Mouse (Mus musculus) kidney, adult 11 months (tissue): ENCODE data around the gene Uchl1.
A peak's percentile ranks its signal among the peaks of the same experiment; 100 is the strongest.

Experiments
- DNase-seq: peaks from one replicate; pipeline ENCODE4 v3.0.0; 2022

The Uchl1 gene

DNA sequence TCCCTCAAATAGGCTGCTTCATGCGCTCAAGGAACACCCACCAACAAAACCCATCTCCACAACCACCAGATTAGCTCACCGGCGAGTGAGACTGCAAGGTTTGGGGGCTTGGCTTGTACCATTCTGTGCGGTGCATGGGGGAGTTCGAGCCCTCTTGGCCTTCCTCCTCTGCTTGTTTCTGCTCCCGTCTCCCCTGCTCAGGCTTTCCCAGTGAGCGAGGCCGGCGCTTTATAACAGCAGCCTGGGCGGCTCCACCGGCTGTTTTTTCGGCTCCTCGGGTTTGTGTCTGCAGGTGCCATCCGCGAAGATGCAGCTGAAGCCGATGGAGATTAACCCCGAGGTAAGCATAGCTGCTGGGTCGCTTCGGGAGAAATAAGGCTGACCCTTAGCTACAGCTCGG, at the start of gene Uchl1:
Uchl1 (plus strand) TSS at position 109 of the 400 bp plus-strand sequence.
- peak; percentile 37 for DNase-seq

DNA sequence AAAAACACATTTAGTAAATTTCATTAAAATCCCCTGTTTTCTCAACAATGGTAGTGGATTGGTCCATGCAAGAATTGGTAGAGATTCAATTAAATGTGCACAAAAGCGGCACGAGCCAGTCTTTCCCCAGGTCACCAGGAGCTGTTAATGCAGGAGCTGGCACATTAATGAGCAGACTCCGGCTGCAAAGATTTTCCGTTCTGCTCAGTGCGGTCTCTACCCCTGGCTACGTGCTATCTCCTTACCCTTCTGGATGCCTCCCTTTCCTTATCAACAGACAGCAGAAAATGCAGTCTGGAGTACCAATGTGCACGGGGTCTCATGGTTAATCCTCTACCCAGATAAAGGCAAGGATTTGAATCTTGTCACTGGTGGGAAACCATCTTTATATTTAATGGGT, 48.1 kb upstream of the Uchl1 start:
- no peak for DNase-seq

DNA sequence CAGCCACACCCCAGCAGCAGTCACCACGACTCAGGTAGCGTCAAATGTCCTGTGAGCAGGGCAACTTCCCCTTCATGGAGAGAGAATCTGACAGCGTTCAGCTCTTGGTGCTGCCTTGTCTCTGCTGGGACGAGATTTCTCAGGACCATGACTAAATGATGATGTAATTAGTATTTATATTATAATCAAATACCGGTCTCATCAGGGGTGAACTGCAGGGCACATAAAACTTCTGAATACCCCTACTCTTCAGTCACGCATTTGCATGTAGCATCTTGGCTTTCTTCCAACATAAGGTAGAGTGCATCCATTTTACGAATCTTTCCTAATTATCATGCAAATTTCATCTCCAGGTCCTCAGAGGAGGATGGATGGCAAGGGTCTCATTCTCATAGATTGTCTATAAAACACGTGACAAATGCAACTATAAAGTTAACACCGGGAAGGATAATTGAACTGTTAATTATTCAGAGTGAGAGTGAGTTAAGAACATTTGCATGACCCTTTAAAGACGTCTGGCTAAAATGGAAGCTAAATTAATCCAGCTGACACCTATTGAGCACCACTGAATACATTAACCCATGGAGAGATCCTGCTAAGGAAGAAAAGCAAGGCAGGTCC, 40.3 kb upstream of the Uchl1 start:
- no peak for DNase-seq

DNA sequence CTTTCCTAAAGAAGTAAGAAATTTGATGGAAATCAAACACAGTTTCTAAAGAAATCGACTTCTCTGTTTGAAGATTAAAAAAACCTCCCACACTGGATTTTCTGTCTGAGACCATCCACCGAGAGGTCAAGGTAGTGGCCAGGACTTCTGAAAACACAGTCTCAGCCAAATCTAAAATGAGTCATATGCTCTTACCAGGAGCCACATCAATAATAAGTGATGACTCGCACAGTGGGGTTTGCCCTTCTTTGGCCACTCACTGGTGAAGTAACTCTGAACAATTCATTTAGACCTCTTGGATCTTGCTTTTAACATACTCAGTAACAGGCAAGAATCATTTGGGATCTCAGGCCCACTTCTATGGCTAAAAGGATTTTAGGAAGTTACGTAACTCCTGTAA, 33.7 kb upstream of the Uchl1 start:
- no peak for DNase-seq

DNA sequence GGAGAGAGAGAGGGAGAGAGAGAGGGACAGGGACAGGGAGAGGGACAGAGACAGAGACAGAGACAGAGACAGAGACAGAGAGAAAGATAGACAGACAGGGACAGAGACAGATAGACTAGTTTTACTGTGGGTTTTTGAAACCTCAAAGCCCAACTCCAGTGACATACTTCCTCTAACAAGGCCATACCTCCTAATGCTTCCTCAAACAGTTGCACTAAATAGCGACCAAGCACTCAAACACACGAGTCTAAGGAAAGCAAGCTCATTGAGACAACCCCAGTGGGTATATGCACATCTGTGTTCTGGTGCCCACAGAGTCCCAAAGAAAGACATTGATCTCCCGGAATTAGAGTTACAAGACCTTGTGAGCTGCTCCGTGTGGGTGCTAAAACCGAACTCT, 32.6 kb upstream of the Uchl1 start:
- no peak for DNase-seq

DNA sequence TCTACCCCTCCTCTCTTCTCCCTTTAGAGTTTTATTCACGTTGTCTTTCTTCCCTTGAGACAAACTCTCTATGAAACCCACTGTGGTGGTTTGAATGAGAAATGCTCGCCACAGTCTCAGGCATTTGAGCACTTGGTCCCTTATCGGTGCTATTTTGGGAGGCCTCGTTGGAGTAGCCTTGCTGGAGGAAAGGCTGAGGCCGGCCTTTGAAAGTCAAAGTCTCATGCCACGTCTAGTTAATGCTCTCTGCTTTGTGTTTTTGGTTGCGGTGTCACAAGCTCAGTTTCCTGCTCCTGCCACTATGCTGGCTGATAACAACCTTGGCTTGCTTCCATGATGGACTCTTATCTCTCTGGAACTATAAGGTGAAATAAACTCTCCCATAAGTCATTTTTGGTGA, 28.4 kb upstream of the Uchl1 start:
- no peak for DNase-seq

DNA sequence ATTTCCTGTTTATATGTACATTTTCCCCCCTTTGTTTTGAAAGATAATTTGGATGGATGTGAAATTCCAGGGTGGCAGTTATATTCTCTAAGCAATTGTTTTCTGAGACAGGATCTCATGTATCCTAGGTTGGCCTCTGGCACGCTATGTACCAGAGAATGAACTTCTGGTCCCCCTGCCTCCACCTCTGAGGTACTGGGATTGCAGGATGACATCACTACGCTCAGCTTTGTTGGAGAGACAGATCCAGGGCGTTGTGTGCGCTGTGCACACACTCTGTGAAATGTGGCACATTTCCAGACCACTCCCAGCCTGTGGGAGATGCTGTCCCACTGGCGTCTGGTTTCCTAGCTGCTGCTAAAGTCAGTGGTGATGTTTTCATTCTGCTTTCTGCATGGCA, 21.7 kb upstream of the Uchl1 start:
- peak; percentile 65 for DNase-seq

DNA sequence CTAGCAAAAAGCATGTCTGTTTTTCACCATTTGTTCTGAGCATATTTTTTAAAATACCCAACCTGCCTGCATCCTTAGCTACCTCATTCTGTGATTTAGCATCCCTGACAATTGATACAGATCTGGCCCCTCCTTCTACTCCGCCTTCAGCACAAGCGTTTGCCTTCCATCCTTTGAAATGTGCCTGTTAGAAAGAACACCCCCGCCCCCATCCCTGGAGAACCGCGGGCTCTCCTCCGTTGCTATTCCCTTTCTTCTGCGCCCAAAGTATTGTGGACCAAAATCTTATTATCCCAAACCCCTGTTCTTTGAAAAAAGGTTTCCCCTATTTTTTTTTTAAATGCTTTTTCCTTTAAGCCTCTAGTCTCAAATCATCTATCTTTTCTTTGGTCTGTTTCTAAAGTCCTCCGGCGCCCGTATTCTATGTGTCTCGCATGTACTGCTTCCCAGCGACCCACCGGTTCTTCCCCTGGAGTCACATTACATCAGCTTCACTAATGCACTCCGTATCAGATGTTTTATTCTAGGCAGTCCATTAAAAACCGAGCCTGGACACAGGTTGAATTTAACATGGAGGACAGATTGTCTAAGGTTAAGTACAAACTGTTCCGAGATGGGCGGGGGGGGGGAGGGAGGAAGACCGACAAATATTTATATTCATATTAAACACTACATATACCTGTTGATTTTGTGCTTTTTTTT, 551 bp upstream of the Uchl1 start:
- DNase-seq: no peak

DNA sequence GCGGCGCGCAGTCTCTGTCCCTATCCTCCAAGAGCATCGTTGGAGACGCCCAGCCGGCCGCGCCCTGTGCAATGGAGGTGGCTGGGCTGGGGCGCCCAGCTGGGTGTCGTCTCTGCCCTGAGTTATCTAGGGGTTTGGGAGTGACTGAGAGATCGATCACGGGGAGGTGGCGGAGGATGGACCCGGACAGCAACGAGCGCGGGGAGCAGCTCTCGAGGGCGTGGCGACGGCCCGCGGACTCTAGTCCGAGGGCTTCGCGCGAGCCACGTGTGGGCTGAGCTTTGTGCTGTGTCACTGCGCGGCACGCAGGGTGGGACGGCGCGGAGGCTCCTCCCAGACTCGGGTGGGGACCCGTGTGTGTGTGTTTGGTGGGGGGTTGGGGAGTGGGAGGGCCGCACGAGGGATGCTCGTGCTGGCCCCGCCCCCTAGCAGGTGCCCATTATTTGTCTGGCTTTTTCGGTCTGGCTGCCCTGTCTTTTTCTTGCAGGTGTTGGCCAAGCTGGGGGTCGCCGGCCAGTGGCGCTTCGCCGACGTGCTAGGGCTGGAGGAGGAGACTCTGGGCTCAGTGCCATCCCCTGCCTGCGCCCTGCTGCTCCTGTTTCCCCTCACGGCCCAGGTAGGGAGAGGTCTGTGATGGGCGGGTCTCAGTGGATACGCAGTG, 696 bp downstream of the Uchl1 start:
- DNase-seq: no peak

DNA sequence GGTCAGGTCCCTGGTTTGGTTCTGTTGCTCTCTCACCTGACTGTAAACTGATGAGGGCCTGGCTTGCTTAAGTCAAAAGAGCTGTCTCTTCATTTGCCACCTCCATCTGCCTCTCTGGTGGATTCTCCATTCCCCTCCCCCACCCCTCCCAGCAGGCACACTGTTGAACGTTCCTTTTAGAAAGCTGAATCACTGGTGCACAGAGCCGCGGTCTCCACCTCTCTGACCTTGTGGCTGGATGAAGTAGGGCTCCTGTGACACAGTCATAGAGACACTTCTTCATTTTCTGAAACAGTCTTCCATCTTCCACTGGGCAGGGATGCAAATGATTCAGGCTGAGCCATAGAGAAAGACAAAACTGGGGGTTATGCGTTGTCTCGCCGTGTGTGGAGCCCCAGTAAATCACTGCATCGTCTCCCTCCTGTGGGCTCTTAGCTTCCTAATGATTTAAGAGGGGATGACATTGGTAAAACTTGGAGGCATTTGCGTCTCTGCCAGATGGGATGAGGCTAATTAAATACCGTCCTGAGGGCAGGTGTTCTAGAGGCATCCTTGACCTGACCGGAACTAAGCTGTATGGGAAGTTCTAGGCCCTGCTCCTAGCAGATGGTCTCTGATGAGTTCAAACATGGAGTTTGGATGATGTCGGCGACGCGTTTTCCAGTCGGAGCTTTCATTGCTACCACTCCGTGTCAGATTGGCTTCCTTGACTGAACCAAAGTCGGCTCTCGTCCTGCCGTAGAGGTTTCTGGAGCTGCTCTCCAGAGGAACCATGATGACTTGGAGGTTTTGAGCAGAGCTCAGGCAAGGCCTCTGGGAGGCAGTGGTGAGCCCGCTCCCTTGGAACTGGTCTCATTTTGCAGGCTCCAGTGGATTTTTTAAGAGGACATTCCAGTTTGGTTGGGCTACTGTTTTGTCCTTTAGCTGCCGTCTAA, 1.8 kb downstream of the Uchl1 start:
- no peak for DNase-seq

DNA sequence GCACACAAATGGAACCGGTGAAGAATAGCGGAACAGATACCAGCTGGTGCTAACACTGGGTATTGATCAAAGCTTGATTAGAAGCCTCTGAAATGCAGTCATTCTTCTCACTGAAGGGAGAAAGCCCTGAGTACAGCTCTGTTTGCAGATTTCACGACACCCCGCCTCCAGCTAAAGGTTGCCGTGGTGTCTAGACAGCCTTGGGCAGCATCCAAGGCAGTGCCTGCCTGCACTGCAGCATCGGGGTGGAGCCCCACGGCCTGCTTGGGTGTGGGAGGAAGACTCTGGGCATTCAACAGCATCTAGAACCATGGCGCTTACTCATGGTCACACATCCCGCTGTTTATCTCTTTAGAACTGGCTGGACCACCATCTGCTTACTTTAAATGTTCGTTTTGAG, 3.3 kb downstream of the Uchl1 start:
- DNase-seq: no peak

DNA sequence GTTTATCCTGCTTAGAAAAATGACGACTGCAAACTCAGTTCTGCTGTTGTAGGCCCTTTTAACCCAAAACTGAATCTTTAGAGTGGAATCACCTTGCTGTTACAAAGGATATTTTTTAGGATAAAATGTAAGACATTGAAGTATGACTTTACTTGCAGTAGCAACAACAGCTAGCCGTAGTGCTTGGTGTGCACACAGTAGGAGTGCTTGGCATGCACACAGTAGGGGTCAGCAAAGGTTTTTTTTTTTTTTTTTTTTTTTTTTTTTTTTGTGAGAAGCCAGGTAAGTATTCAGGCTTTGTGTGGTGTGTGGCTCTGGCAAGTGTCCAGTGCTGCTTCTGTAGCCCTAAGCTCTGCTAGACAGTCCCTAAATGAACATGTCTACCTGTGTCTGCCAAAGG, 10.0 kb downstream of the Uchl1 start:
- DNase-seq: no peak

DNA sequence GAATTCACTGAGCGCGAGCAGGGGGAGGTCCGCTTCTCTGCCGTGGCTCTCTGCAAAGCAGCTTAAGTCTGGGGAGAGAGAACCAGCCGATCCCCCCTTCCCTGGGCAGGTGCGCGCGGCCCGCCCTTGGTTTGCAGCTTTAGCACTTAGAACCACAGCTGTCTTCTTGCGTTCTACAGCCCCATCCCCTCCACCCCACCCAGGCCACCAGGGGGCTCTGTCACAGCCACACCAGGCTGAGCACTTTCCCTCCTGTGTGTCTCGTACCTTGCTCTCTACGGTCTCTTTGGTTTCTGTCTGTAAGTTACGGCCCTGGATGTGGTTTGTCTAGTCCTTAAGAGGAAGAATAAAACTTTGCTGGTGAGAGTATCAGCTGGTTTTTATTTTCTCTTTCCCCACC, 11.0 kb downstream of the Uchl1 start:
- no peak for DNase-seq

DNA sequence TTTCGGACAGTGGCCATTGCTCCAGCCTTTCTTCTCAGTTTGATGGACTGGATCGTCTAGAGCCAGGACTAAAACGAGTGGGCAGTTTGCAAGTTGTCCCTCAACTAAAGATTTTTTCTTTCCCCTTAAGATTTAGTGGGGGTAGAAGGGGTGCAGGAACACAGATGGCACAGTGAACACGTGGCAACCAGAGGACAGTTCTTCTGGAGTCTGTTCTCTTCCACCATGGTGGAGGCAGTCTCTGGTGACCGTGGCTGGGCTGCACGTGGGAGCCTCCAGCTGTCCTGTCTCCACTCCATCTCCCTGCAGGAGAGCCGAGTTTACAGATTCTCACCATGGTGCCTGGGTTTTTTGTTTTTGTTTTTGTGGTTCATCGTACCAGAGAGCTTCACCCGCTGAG, 11.8 kb downstream of the Uchl1 start:
- no peak for DNase-seq

DNA sequence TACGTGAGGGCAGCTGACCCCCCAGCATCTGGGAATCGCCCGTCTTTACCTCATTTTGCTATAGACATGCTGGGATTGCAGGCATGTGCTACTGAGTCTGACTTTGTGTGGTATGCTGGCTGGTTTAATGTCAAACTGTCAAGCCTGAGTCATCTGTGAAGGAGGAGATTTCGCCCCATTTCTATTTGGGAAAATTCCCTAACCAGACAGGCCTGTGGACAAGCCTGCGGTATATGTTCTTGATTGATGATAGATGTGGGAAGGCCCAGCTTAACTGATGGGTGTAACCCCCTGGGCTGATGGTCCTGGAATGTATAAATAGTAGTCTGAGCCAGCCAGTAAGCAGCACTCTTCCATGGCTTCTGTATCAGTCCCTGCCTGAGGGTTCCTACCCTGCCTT, 12.4 kb downstream of the Uchl1 start:
- no peak for DNase-seq

DNA sequence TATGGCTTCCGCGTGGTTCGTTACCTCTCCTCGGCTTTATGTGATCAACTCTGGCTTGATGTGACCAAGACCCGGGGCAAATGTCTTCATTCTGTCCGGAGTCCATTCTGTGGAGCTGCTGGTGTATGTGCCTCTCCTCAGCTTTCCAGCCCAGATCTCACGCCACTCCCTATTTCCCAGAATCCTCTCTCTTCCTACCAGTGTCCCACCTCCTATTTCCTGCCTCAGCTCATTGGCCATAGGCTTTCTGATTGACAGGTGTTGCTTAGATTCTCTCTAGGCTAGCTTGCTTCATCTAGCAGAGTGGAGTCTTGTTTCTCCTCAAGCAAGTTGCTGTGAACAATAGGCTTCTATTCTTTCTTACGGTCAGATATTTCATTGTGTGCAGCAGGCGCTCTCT, 13.9 kb downstream of the Uchl1 start:
- DNase-seq: no peak

DNA sequence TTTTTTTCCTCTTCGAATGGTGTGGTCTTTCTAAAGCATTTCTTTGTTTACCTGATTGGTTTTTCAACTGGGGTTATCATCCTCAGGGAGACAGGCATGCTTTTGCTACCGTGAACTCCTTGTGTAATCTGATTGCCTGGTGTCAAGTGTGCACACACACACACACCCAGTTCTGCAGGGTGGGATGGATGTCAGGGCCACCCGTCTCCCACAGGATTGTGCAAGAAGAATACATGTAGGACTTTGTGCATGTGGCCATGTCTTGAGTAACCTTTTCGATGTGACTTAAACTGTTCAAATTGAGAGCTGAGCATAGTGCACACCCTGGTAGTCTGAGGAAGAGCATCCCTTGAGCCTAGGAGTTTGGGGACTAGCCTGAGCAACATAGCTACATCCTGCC, 17.3 kb downstream of the Uchl1 start:
- no peak for DNase-seq

DNA sequence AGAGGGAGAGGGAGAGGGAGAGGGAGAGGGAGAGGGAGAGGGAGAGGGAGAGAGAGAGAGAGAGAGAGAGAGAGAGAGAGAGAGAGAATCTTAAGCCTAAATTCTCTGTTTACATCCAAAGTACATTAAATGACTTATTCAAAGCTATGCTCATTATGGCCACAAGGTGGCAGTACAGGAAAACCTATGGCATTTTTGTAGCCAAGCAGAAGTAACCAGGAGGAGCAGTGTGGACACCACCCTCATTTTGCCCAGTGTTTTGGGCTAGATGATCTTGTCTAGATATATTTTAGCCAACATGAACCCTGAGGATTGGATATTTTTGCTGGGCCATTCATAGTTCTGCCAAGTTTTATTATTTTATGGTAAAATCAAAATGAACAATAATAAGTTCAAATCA, 21.2 kb downstream of the Uchl1 start:
- DNase-seq: no peak

DNA sequence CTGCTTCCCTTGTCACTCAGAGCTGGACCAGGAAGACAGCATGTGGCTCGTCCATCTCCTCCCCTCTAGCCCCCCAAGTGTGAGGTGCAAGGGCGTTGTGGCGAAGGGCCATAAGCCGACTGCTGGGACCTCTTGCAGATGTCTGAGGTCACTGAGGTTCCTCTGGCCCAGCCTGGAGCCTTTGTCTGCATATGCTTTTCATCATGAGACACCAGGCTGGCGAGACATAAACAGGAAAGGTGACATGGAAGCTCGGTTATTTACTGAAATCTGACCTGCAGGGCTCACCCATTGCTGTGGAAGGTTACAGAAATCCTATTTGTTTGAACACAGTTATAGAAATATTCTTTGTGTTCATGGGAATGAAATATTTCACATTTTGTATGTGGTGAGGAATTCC, 24.0 kb downstream of the Uchl1 start:
- DNase-seq: no peak

DNA sequence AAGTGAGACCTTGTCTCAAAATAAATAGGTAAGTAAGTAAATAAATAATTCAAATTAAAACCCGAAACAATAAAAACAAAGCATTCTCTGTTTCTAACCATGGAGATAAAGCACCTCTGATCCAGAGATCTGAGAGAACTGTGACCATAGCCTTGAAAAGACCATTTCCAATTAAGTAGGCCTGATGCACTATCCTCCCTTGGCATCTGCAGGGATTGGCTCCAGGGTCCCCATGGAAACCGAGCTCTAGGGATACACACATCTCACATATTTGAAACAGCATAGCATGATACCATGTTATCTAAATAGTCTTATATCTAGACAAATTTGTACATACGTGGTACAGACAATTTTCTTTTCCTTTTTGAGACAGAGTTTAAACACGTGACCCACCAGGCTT, 26.1 kb downstream of the Uchl1 start:
- no peak for DNase-seq

DNA sequence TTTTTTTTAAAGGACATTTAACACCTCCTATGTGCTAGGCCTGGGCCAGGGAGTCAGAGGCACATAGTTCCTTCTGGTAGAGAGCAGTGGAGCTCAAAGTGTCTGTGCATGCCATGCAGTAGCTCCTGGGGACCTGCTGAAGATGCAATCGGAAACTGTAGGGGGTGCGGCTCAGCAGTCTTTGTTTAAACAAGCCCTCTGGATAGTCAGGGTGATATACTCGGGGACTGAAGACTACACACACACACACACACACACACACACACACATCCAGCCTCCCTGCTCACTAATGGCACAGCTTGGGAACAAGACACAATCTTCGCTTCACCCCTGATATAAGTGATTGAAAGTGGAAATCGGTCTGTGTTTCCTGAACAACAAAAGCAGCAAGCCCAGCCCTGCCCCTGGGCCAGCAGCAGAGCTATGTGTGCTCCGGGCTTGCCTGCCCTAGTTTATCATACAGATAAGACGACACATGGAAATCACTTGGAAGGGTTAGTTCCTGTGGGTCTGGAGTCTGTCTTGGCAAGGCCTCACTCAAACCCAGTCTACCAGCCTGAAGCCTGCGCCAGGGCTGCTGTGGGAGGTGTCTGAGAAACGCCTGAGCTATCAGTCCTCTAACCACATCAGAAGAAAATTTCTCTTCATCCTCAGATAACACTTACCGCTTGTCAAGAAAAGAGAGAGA, 27.6 kb downstream of the Uchl1 start:
- DNase-seq: no peak

DNA sequence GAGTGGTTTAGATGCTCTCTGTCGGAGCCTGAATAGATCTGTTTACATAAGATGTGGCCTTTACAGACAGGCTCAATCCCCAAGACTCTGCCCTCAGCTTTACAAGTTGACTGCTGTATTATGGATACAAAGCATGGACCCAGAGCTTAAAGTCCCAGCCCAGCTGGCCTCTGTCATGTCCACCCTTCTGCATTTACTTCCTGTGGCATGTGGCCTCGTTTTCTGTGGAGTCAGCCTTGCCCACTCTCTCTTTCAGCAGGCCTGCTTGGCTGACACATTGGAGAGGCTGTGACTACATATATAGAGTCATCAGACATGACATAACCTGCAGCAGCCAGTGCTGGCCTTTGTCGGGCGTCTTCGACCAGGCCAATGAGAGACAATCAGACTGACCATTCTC, 32.0 kb downstream of the Uchl1 start:
- no peak for DNase-seq
